Mouse (Mus musculus): ENCODE data around the gene Actr1b.

The Actr1b gene

GRCm38 (mm10) chr1:36714311-36714710 is at the start of gene Actr1b:
TSS of gene Actr1b (minus strand) at chr1:36714422.
- DNase-seq (ENCODE audit: low spot score in 2 of 2) = no peak

DNA sequence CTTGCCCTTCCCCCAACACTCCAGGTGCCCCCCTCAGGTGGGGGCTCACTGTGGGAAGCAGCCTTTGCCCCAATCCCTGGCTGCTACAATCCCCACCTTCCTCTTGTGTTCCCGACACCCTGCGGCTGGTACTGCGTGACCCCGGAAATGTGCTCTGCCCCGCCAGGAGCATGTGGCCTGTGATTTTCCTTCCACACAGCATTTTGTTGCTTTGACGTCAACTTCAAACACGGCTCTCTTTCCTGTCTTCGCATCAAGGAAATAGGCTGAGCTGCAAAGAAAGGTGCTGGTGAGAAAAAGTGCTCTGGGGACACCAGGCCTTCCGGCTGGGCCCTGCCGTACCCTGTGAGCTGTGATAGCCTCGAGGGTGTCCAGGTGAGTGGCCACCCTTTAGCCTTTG is 47.3 kb upstream of the Actr1b start, which contains the start of gene Zap70:
TSS of gene Zap70 (plus strand) at position 231 of the 400 bp plus-strand sequence.
- DNase-seq (ENCODE audit: low spot score in 2 of 2) = no peak

- no peak for DNase-seq (ENCODE audit: low spot score in 2 of 2)
Observed at GRCm38 (mm10) chr1:36761061-36761460, 46.8 kb upstream of the Actr1b start.

DNA sequence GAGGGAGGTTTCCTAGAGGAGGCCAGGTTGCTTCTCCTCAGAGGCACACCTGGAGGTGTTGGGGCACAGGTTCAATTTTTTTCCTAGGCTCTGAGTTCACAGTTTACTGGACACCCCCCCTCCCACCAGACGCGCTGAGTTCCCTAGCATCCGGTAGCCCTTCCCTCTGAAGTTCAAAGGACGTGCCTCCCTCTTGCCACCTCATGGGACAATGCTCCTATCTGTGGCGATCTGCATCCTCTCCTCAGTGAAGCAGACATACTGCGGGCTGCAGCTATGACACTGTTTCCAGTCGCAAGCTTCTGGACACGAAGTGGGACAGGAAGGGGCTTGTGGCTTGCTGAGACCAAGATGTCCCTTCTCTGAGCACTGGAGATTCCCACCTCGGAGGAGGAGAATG is 46.2 kb upstream of the Actr1b start:
- DNase-seq (ENCODE audit: low spot score in 2 of 2) = no peak

DNA sequence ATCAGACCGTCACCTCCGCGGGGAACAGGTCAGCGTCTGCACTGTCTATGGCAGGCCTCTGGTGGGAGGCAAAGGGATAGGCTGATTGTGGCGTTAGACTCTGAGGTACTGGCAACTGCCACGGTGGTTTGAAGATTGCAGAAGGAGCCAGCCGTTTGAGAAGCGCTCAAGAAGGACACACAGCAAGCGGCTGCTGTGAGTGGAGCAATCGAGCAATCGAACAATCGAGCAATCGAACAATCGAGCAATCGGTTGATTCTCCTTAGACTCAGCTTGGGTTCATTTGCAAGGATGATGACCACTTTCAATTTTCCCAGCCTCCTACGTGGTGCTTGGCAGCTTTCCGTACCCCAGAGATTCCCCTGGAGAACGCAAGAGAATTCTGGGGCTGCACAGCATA is 44.9 kb upstream of the Actr1b start:
- no peak for DNase-seq (ENCODE audit: low spot score in 2 of 2)

- no peak for DNase-seq (ENCODE audit: low spot score in 2 of 2)
Observed at GRCm38 (mm10) chr1:36758553-36758952, 44.3 kb upstream of the Actr1b start.

GRCm38 (mm10) chr1:36753932-36754675 is 39.9 kb upstream of the Actr1b start:
- DNase-seq (ENCODE audit: low spot score in 2 of 2) = no peak

DNA sequence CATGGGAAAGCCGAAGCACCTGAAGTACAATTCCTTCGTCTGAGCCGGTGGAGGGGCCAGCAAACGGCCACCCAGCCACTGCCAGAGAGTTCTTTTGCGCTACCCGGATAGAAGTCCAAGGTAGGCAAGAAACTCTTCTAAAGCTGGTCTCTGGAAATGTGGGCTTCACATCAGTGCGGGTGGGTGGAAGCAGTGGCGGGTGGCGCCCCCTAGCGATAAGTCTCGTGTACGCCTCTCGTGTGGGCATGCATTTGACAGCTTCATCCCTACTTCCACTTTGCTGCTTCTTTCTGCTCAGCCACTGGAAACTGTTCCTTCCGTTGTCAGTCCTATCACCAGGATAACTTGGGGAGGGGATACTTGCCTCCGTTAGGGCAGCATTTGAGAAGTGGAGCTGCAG is 32.2 kb upstream of the Actr1b start:
- no peak for DNase-seq (ENCODE audit: low spot score in 2 of 2)

DNA sequence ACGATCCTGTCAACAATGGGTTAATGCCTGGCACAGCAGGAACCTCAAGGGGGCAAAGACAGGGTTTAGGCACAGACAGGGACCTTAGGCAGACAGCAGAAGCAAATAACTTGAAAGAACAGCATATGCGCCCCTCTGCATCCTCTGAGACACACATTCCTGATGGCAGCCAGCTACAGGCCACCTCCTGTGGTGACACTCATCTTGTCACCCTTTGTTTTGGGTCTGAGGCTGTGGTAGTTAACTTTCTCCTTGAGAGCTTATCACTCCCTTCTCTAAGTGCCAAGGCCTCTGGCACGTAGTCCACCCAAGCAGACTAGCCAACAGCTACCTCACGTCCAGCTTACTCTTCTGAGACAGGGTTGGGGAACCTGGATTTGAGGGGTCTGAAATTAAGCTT is 31.4 kb upstream of the Actr1b start:
- DNase-seq (ENCODE audit: low spot score in 2 of 2) = no peak

DNA sequence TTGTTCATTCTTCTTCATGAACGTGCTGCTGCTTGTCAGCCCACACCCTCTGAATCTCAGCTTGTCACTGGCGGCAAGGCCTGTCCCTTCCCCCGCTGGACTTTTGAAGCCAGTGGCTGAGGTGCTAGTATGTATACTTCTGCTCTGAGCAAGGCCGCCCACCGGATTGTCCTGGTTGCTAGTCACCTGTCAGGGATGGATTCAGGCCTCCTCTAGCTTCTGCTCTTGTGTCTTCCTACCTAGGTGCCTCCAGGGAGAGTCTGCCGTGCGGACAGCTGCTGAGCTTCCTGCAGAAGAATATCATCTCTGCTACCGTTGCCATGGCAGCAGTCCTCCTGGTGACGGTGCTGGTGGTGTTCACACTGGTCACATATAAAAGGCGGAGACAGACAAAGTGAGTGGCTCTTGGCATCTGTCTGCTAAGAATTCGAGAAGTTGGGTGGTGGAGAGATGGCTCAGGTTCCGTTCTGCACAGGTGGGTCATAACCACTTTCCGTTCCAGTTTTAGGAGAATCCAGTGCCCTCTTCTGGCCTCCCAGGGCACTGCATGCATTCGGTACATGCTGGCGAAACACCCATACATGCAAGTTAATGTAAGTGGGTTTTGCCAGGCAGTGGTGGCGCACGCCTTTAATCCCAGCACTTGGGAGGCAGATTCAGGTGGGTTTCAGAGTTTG is 30.2 kb upstream of the Actr1b start:
- DNase-seq (ENCODE audit: low spot score in 2 of 2) = peak; percentile 68 to 79

DNA sequence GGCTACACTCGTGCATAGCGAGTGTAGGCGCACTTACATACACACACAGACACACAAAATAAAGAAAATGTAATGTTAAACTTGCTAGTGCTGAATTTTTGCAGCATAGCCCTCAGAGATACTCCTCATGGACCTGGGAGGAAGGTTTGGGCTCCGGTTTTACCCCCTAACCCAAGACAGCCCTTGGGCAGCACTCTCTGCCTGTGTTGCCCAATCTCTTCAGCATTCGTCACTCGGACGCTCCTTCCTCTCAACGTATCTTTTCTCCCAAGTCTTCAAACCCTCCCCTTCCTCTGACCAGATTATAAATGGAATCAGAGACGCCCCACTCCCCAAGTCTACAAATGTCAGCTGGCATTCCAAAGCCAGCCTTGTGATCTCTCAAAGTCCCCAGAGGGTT is 28.8 kb upstream of the Actr1b start:
- DNase-seq (ENCODE audit: low spot score in 2 of 2) = no peak

GRCm38 (mm10) chr1:36739231-36739630 is 25.0 kb upstream of the Actr1b start:
- no peak for DNase-seq (ENCODE audit: low spot score in 2 of 2)

- DNase-seq (ENCODE audit: low spot score in 2 of 2) = peak; percentile 74 to 75
Observed at GRCm38 (mm10) chr1:36737300-36737699, 23.1 kb upstream of the Actr1b start.

DNA sequence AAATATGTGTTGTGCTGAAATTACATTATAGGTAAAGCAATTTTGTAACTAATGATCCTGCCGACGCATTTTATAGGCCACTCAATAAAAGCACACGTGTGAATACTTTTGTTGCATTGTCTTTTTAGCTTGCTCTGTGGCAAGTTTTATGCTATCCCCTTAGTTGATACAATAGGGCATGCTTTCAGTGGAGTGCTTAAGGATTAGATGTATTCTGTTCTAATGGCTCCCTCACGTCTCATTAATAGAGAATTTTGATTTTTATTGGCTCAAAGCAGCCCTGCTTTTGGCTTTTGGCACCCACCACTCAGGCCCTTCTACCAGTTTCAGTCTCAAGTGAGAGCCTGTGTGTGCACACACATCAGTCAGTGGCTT is 9.8 kb upstream of the Actr1b start:
- DNase-seq (ENCODE audit: low spot score in 2 of 2) = no peak

DNA sequence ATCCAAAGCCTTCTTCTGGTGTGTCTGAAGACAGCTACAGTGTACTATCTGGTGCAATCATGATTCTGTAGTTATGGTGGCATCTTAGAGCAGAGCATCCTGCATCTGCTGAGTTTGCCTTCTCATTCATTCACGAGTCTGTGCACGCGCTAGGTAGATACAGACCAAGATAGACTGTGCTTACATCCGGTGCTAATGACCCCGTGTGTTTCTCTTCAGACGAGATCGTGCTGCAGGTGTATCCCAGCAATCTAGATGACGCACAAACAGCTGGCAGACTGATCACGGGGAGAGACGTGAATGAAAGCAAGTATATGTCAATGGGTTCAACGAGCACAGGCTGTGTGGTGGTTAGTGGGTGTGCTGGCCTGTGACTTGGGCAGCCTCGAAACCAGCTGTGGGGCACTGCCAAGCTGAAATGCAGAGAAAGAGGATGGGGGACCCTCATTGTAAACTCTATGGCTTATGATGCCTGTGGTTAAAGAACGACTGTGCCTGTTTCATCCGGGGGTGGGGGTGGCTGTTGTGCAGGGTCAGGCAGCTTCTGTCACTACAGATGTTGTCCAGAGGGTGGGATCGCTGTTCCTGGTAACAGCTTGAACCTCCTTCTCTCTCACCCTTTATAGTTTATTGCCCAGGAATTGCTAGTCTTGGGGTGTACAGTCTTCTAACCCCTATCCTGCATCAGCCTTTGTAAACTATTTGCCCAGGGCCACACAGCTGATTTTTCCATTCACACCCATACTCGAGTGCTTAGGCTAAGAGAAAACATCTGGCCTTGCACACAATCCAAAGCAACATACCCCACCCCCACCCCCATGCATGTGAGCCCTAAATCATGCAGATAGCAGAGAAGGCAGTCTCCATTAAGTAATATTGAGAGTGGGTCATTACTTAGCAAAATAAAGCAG is 9.2 kb upstream of the Actr1b start:
- no peak for DNase-seq (ENCODE audit: low spot score in 2 of 2)

- no peak for DNase-seq (ENCODE audit: low spot score in 2 of 2)
Observed at GRCm38 (mm10) chr1:36718786-36719185, 4.6 kb upstream of the Actr1b start.

- DNase-seq (ENCODE audit: low spot score in 2 of 2) = no peak
Observed at GRCm38 (mm10) chr1:36711104-36711503, 3.1 kb downstream of the Actr1b start.

DNA sequence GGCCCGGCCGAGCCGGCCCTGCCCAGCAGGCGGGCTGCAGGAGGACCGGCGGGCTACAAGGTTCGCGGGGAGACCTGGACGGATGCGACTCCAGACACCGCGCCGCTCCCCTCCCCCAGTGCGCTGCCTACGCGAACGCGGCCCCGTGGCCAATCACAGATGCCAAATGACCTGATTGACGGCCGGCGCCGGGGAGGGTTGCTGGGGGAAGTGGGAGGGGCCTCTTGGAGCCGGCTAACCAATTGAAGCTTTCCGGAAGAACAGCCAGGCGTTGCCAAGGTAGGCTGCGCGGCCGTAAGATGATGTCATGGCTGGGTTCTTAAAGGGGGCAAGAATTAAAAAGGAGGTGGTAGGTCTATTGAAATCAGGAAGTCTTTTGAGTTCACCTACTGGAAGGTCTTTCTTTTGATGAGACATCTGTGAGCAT is 4.4 kb downstream of the Actr1b start, which contains the start of gene 4933424G06Rik:
TSS of gene 4933424G06Rik (plus strand) at position 296 of the 427 bp plus-strand sequence.
- peak; percentile 98 for DNase-seq (ENCODE audit: low spot score in 2 of 2)

- DNase-seq (ENCODE audit: low spot score in 2 of 2) = peak in 1 of 2 experiments; percentile 41
Observed at GRCm38 (mm10) chr1:36709055-36709853, 5.0 kb downstream of the Actr1b start.

DNA sequence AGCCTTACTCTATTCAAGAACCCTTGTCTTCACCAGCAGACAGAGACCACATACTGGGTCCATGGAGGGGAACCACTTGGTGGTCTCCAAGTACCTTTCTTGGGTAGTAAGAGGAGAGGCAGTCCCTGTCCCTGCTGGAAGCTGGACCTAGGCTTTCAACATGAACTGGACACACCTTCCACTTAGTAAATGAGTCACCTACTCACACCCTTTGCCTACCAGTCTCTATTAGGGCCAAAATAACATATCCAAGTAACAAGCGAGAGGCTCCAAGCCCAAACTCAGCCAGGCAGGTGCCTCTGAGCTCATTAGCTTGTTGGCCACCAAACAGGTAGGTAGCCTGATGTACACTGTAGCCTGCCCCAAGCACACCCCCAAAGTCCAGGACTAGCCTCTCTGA is 5.6 kb downstream of the Actr1b start:
- no peak for DNase-seq (ENCODE audit: low spot score in 2 of 2)

DNA sequence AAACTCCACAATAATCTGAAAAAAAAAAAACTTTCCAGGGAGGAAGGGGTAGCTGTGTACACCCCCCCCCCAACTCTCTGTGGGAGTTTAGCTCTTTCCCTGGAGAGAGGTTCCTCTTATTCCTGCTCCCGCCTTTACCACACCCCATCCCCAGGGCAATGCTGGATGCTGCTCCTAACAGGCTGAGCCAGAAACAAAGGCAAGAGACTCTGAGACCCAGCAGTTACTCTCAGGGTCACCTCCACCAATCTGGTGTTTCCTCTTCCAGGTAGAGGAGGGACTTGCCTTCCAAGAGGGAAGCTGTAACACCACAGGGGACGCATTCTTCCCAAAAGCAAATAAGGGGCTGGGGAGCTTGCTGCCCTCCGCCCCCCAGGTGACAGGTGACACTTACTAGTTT is 6.4 kb downstream of the Actr1b start:
- no peak for DNase-seq (ENCODE audit: low spot score in 2 of 2)
